Mouse (Mus musculus): ENCODE measurements at regions not wholly inside any gene's neighbourhood (a gene's known extent, or its start where the extent isn't known, plus 50 kb on each side); places are given as distances from the start of the nearest gene placed in this dataset.

- no peak for DNase-seq
These were observed 82.8 kb upstream of the Galnt15 start for GRCm38 (mm10) chr14:31946032-31946431.

DNA sequence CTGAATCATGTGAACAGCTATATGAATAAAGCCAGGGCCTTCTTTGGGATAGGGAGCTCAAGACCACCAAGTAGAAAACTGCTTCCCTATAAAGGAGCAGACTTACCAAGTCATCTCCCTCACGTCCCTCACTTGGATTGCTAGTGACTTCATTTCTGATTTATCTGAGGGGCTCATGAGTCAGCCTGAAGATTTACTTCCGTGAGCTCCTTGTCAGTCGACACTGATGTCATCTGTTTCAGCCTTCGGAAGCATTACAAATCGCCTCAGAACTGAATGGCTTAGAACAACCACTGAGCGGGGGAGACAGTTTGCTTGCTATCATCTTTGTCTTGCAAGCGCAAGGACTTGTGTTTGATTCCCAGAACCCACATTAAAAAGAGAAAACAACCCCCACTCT lies 81.5 kb upstream of the Galnt15 start:
- no peak for DNase-seq

- DNase-seq = no peak
These were observed 76.9 kb upstream of the Galnt15 start for GRCm38 (mm10) chr14:31951894-31952293.

- DNase-seq = no peak
These were observed 75.0 kb upstream of the Galnt15 start for GRCm38 (mm10) chr14:31953783-31954182.

DNA sequence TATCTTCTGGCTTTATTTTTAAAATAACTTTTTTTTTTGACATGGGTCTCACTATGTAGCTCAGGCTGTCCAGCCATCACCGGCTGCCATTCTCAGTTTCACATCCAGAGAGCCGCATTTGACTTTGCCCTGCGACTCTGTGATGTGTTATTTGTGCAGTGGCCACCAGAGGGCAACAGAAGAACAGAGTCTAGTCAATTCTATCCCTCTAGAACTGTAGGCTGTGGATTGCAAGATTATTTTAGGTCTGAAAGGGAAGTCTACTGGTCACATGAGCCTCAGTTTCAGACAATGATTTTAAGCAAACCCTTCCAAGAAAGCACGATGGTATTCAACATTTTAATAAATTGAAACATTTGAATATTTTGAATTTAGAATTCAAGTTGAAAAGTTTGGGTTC lies 73.8 kb upstream of the Galnt15 start:
- DNase-seq = peak; percentile 89 to 96

DNA sequence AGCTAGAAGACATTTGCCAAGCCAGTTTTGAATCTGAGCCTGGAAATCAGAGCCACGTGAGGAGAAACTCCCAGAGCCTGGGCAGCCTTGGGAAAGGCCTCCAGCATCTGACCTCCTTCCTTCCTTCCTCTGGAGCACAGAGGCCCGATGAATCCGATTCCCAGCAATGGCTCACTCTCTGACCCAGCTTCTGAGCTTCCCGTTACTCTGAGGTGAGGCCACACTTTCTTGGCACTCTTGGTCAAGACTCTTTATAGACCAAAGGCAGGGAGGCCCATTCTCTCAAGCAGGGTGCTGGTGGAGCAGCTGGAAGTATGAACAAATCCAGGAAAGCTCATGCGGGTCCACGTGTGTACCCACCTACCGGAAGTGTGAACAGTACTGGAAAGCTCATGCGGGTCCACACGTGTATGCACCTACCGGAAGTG lies 71.6 kb upstream of the Galnt15 start:
- DNase-seq = no peak

- DNase-seq = no peak
These were observed 68.5 kb upstream of the Galnt15 start for GRCm38 (mm10) chr14:31960201-31960854.

DNA sequence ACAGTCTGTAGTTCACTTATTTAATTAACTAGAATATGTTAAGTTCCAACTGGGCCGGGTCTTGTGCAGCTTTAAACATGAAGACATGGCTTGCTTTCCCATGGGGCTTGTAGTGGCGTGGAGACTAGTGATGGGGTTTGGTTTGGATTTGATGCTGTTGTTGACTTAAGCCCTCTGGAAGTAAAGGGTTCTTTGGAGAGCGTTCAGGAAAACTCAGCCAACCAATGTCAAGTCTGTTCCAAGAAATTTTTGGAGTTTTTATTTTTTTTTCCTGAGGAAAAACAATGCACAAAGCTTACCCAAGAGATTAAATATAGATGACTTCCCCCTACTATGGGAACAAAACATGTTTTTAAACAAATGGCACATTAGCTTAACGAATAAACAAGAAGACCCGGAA lies 67.3 kb upstream of the Galnt15 start:
- DNase-seq = no peak

DNA sequence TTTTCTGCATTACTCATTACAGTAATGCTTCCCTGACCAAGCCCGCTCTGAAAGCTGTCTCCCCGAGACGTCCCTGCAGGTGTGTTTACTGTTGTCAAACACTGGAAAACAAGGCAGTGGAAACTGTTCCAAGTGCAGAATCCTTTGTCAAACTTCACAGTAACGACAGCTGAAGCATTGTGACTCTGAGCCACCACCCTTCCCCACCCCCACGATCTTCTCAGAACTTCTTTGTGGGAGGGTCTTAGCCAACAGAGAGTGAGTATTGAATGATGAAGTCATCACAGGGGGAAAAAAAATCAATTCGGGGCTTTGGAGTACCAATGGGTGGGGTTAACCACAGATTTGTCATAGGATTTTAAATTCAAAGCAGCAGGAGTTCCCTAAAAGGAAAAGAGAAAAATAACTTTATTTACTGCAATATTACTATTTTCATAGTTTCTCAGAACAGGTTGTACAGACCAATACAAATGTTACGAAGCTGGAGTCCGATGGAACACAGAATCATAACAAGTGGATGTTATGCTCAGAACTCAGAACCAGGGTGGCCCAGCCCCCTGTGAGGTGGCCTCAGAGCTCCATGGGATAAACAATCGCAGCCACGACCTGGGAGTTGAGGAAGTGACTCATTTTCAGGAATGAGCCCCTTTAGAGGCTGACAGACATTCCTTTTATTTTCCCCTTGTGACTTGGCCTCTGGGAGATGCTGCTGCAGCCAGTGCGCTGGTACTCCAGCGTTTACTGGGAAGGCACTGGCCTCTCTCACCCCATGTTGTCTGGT lies 65.5 kb upstream of the Galnt15 start:
- DNase-seq = no peak

GRCm38 (mm10) chr14:31964076-31964475 lies 64.7 kb upstream of the Galnt15 start:
- no peak for DNase-seq

GRCm38 (mm10) chr14:31964831-31965230 lies 64.0 kb upstream of the Galnt15 start:
- no peak for DNase-seq

GRCm38 (mm10) chr14:31969531-31969930 lies 59.3 kb upstream of the Galnt15 start:
- no peak for DNase-seq

DNA sequence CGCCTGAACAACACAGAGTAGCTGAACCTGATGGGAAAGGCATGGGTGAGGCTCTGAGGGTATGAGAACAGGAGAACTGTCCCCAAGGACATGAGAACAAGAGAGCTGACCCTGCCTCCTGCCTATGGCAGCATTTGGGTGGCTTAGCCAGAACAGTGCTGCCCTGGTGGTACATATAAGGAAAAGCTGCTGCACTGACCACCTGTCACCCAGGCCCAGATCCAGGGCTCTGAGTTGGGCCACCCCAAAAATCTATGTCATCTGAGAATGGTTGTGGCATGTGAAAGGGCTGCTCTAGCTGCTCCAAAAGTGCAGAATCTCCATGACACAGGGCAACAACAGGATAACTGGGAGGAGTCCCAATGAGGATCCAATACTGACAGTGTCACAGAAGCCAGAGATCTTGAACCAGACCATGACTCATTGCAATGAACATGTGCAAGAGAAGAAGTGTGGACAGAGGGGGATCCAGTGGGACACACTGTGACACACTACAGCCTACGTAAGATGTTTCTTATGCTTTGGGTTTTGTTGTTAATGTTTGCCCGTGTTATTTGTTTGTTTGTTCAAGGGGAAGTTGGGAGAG lies 58.5 kb upstream of the Galnt15 start:
- peak in 1 of 2 experiments; percentile 27 for DNase-seq

DNA sequence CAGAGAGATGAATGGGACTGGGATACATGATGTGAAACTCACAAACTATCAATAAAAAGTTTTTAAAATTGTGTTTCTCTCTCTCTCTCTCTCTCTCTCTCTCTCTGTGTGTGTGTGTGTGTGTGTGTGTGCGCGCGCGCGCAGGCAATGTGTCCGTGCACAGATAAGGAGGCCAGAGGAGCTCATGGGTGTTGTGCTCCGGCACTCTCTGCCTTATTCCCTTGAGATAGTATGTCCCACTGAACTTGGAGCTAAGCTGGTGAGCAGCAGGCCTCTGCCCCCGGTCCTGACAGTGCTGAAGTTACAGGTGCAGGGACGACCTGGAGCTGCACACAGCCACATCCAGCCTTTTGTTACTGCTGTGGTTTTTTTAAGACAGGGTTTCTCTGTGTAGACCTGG lies 57.9 kb upstream of the Galnt15 start:
- no peak for DNase-seq

- DNase-seq = no peak
These were observed 55.1 kb upstream of the Galnt15 start for GRCm38 (mm10) chr14:31973702-31974101.

DNA sequence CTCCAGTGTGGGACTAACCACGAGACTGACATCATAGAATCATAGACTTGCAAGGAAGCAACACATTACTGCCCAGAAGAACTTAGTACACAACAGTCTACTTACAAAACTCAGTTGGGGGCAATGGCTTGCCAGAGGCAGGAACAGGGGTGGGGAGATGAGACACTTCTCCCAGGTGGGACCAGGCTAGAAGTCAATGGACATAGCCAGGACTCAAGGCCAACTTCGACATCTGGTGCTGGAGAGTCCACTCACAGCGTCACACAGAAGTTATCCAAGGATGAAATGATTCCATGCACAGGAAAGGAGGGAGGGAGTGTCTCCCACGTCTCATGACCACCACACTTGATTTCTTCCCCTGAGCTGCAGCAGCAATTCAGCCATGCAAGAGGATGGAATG lies 50.6 kb upstream of the Galnt15 start:
- DNase-seq = no peak

GRCm38 (mm10) chr14:31978690-31979089 lies 50.1 kb upstream of the Galnt15 start:
- no peak for DNase-seq

All from cerebellum, postnatal 36 days (tissue).